Mouse (Mus musculus) thymus, adult 2 months (tissue): ENCODE measurements at regions not wholly inside any gene's neighbourhood (a gene's known extent, or its start where the extent isn't known, plus 50 kb on each side); places are given as distances from the start of the nearest gene placed in this dataset.

ENCODE experiments used
- CTCF ChIP-seq: fragments of 200-500 bp; IDR thresholded peaks from 2 replicates; pipeline ENCODE4 v1.5.1; 2012; ENCODE audit warnings: mild to moderate bottlenecking, control low read depth, low read length, moderate library complexity, borderline replicate concordance; ENCODE audit not compliant: control insufficient read depth, poor library complexity, insufficient read depth; ENCODE audit errors: extremely low read depth
- POLR2A ChIP-seq: fragments of 200-500 bp; IDR thresholded peaks from 2 replicates; pipeline ENCODE4 v1.6.1; 2012; ENCODE audit warnings: mild to moderate bottlenecking, low read length, control low read depth, moderate library complexity; ENCODE audit not compliant: control insufficient read depth, poor library complexity, insufficient read depth; ENCODE audit errors: extremely low read depth

GRCm38 (mm10) chr12:77052853-77053252 lies 90.9 kb upstream of the Max start:
- TF ChIP-seq CTCF (no peak), POLR2A (no peak)
